Mouse (Mus musculus): ENCODE data around the gene Msrb1.

- no peak for TF ChIP-seq CEBPB (IDR thresholded peaks at IDR 0.05; ENCODE audit: low read depth)
- no peak for TF ChIP-seq CTCF (IDR thresholded peaks at IDR 0.05; ENCODE audit: control insufficient read depth, insufficient read depth, insufficient read length)
- no peak for TF ChIP-seq MAX (IDR thresholded peaks at IDR 0.05)
- TF ChIP-seq USF1 (IDR thresholded peaks at IDR 0.05; ENCODE audit: low read depth), result no peak
- no peak for TF ChIP-seq MYOG (IDR thresholded peaks at IDR 0.05; ENCODE audit: control insufficient read depth, extremely low read depth, insufficient read length)
Observed at GRCm38 (mm10) chr17:24742307-24742706, 5.9 kb downstream of the Msrb1 start.

Data from C2C12 (cell line).